Mouse (Mus musculus) MEL (cell line): ENCODE data around the gene Stn1. TPM values are rescaled to one million over a fixed set of nuclear protein-coding genes. Genes with fewer than 3 reads are reported as not detected.
A peak's percentile ranks its signal among the peaks of the same experiment; 100 is the strongest.

Experiments used
- DNase-seq: peaks from one replicate; pipeline ENCODE4 v3.0.0; 2011; ENCODE audit warnings: low read depth, low spot score
- H3K27ac ChIP-seq: 2 replicates; pipeline ENCODE4 v1.5.1; 2012; ENCODE audit warnings: low read depth, mild to moderate bottlenecking, control low read depth, low read length, moderate library complexity; ENCODE audit not compliant: control insufficient read depth
- H3K27me3 ChIP-seq, 2 experiments: fragments of 150-350 bp in 1 of 2; sonication (generic) in 1 of 2; 2 replicates each; pipeline ENCODE4 v1.6.1; 2012; ENCODE audit warnings: low read length in 2 of 2, mild to moderate bottlenecking in 2 of 2, improper control_type of control experiment in 1 of 2, moderate library complexity in 1 of 2; ENCODE audit not compliant: insufficient read depth in 2 of 2, control insufficient read depth in 1 of 2
- H3K36me3 ChIP-seq, 2 experiments: 2 replicates each; pipeline ENCODE4 v1.6.1; 2012 to 2014; ENCODE audit warnings: low read length in 2 of 2, improper control_type of control experiment in 1 of 2, inconsistent platforms in 1 of 2, mild to moderate bottlenecking in 1 of 2; ENCODE audit not compliant: insufficient read depth in 2 of 2, control insufficient read depth in 1 of 2
- H3K4me1 ChIP-seq, 2 experiments: fragments of 150-350 bp in 1 of 2; sonication (generic) in 1 of 2; 2 replicates each; pipeline ENCODE4 v1.6.1; 2012; ENCODE audit warnings: low read length in 2 of 2, improper control_type of control experiment in 1 of 2, mild to moderate bottlenecking in 1 of 2; ENCODE audit not compliant: insufficient read depth in 2 of 2, control insufficient read depth in 1 of 2
- H3K4me3 ChIP-seq, 2 experiments: fragments of 150-350 bp in 1 of 2; sonication (generic) in 1 of 2; 2 replicates each; pipeline ENCODE4 v1.5.1; 2012; ENCODE audit warnings: low read depth in 2 of 2, low read length in 2 of 2, mild to moderate bottlenecking in 2 of 2, moderate library complexity in 2 of 2, control low read depth in 1 of 2, improper control_type of control experiment in 1 of 2; ENCODE audit not compliant: control insufficient read depth in 1 of 2, insufficient read depth in 1 of 2
- H3K79me2 ChIP-seq: 2 replicates; pipeline ENCODE4 v1.6.1; 2012; ENCODE audit warnings: mild to moderate bottlenecking, low read length, moderate library complexity; ENCODE audit not compliant: control insufficient read depth, poor library complexity, insufficient read depth
- H3K9ac ChIP-seq: 2 replicates; pipeline ENCODE4 v1.6.1; 2012; ENCODE audit warnings: low read depth, mild to moderate bottlenecking, control low read depth, low read length, moderate library complexity; ENCODE audit not compliant: control insufficient read depth, poor library complexity, severe bottlenecking
- H3K9me3 ChIP-seq: fragments of 150-350 bp; sonication (generic); replicated peaks from 2 replicates; pipeline ENCODE4 v1.6.1; 2012; ENCODE audit warnings: mild to moderate bottlenecking, low read length, improper control_type of control experiment, moderate library complexity; ENCODE audit not compliant: insufficient read depth
- CHD1 ChIP-seq: IDR thresholded peaks from 2 replicates; pipeline ENCODE4 v1.6.1; 2012; ENCODE audit warnings: low read depth, mild to moderate bottlenecking, inconsistent platforms, low read length, improper control_type of control experiment
- EP300 ChIP-seq, 2 experiments: IDR thresholded peaks; 2 replicates each; pipeline ENCODE4 v1.6.1; 2011; ENCODE audit warnings: improper control_type of control experiment in 2 of 2, low read length in 2 of 2, low read depth in 1 of 2, mild to moderate bottlenecking in 1 of 2
- ETS1 ChIP-seq: IDR thresholded peaks from 2 replicates; pipeline ENCODE4 v1.6.1; 2012; ENCODE audit warnings: low read depth, mild to moderate bottlenecking, inconsistent platforms, low read length, improper control_type of control experiment, moderate library complexity
- GATA1 ChIP-seq: IDR thresholded peaks from 2 replicates; pipeline ENCODE4 v1.6.1; 2011; ENCODE audit warnings: low read depth, low read length, improper control_type of control experiment
- HCFC1 ChIP-seq: IDR thresholded peaks from 2 replicates; pipeline ENCODE4 v1.6.1; 2012; ENCODE audit warnings: low read depth, mild to moderate bottlenecking, inconsistent platforms, low read length, improper control_type of control experiment, moderate library complexity
- JUND ChIP-seq: IDR thresholded peaks from 2 replicates; pipeline ENCODE4 v1.6.1; 2011; ENCODE audit warnings: low read depth, mild to moderate bottlenecking, improper control_type of control experiment, low read length
- KAT2A ChIP-seq: conservative IDR thresholded peaks from 2 replicates; pipeline ENCODE4 v1.6.1; 2012; ENCODE audit warnings: low read depth, low read length, improper control_type of control experiment, inconsistent platforms
- MAX ChIP-seq: IDR thresholded peaks from 2 replicates; pipeline ENCODE4 v1.6.1; 2011; ENCODE audit warnings: low read length, improper control_type of control experiment
- MAZ ChIP-seq: IDR thresholded peaks from 2 replicates; pipeline ENCODE4 v1.6.1; 2012; ENCODE audit warnings: low read depth, mild to moderate bottlenecking, inconsistent platforms, low read length, improper control_type of control experiment
- MXI1 ChIP-seq: IDR thresholded peaks from 2 replicates; pipeline ENCODE4 v1.6.1; 2011; ENCODE audit warnings: mild to moderate bottlenecking, low read depth, low read length, improper control_type of control experiment
- MYB ChIP-seq: IDR thresholded peaks from 2 replicates; pipeline ENCODE4 v1.6.1; 2011; ENCODE audit warnings: mild to moderate bottlenecking, low read depth, low read length, improper control_type of control experiment
- NELFE ChIP-seq: IDR thresholded peaks from 2 replicates; pipeline ENCODE4 v1.6.1; 2011; ENCODE audit warnings: low read depth, low read length, improper control_type of control experiment
- POLR2A ChIP-seq, 2 experiments: IDR thresholded peaks; 2 replicates each; pipeline ENCODE4 v1.6.1; 2011 to 2012; ENCODE audit warnings: low read length in 2 of 2, mild to moderate bottlenecking in 2 of 2, control low read depth in 1 of 2, improper control_type of control experiment in 1 of 2, low read depth in 1 of 2, moderate library complexity in 1 of 2; ENCODE audit not compliant: control insufficient read depth in 1 of 2, insufficient read depth in 1 of 2, poor library complexity in 1 of 2
- POLR2AphosphoS2 ChIP-seq: IDR thresholded peaks from 2 replicates; pipeline ENCODE4 v1.6.1; 2011; ENCODE audit warnings: low read length, improper control_type of control experiment
- POLR2AphosphoS5 ChIP-seq: IDR thresholded peaks from 2 replicates; pipeline ENCODE4 v1.6.1; 2012; ENCODE audit warnings: low read depth, borderline replicate concordance, mild to moderate bottlenecking, inconsistent platforms, low read length, moderate library complexity, mixed read lengths
- RCOR1 ChIP-seq: IDR thresholded peaks from 2 replicates; pipeline ENCODE4 v1.6.1; 2012; ENCODE audit warnings: low read depth, mild to moderate bottlenecking, inconsistent platforms, low read length, improper control_type of control experiment
- SIN3A ChIP-seq: IDR thresholded peaks from 2 replicates; pipeline ENCODE4 v1.6.1; 2012; ENCODE audit warnings: low read length, improper control_type of control experiment, inconsistent platforms
- SMC3 ChIP-seq: IDR thresholded peaks from 2 replicates; pipeline ENCODE4 v1.6.1; 2011; ENCODE audit warnings: low read depth, low read length, improper control_type of control experiment
- TBP ChIP-seq: IDR thresholded peaks from 2 replicates; pipeline ENCODE4 v1.8.0; 2011; ENCODE audit warnings: low read depth, low read length, improper control_type of control experiment
- ZKSCAN1 ChIP-seq: IDR thresholded peaks from 2 replicates; pipeline ENCODE4 v1.6.1; 2012; ENCODE audit warnings: low read depth, mild to moderate bottlenecking, inconsistent platforms, low read length, improper control_type of control experiment, moderate library complexity
- ZNF384 ChIP-seq: IDR thresholded peaks from 2 replicates; pipeline ENCODE4 v1.6.1; 2012; ENCODE audit warnings: low read depth, mild to moderate bottlenecking, inconsistent platforms, low read length, improper control_type of control experiment
- polyA plus RNA-seq, 2 experiments: library from polyadenylated mRNA; stranded (reverse) in 1 of 2; unstranded in 1 of 2; fragments of >175 nt in 1 of 2; fragments of >200 nt in 1 of 2; gene quantifications; 2 replicates each; pipeline versions ENCODE4 v1.2.1 to v1.2.4; 2012; ENCODE audit warnings: low replicate concordance in 2 of 2, low read depth in 1 of 2; ENCODE audit not compliant: insufficient read length in 2 of 2, insufficient read depth in 1 of 2, missing spikeins in 1 of 2
- total RNA-seq: library from RNA; depleted of rRNA; stranded (reverse); fragments of 300-350 nt; gene quantifications from 2 replicates; pipeline ENCODE4 v1.2.3, GENCODE M21; 2012

Stn1 gene
- total and polyA plus RNA-seq, 3 experiments: 9.7 to 13.6 TPM; not detected in 1

- peak; percentile 23; the same call in 1 of the 2 replicates for TF ChIP-seq CHD1
Observed at GRCm38 (mm10) chr19:47508771-47509281, 28.5 kb downstream of the Stn1 start (continued).

GRCm38 (mm10) chr19:47508191-47508590, 29.1 kb downstream of the Stn1 start:
- Histone ChIP-seq H3K4me1 (peaks cover 18 to 30% of the 10 kb centered on the region in 2 experiments), H3K9ac (peak overlapping the region; percentile 70), H3K9me3 (no peaks in the 10 kb centered on the region), H3K4me3 (peak overlapping the region; percentile 52 to 54), H3K27me3 (no peaks in the 10 kb centered on the region), H3K27ac (peak overlapping the region; percentile 97), H3K79me2 (peaks cover 3% of the 10 kb centered on the region; the same call in 1 of the 2 replicates), H3K36me3 (peaks cover 0 to 23% of the 10 kb centered on the region in 2 experiments; a peak in 2 of 4 replicates)
- TF ChIP-seq EP300 (IDR thresholded peaks at IDR 0.05; ENCODE audit: low read depth in 1 of 2, low read length in 2 of 2) (peak; percentile 5 to 63; a peak in 2 of 4 replicates), RCOR1 (peak; percentile 52; the same call in 1 of the 2 replicates), MYB (no peak), ETS1 (peak; percentile 74), GATA1 (peak; percentile 71), POLR2A (IDR thresholded peaks at IDR 0.05; ENCODE audit: control insufficient read depth in 1 of 2, insufficient read depth in 1 of 2, low read depth in 1 of 2, low read length in 2 of 2, poor library complexity in 1 of 2) (peak in 1 of 2 experiments; percentile 57; a peak in 2 of 4 replicates), TBP (no peak; the same call in 1 of the 2 replicates), ZKSCAN1 (no peak), SIN3A (peak; percentile 60), MAZ (0 out of 2 replicates have a peak, but pooled peaks have one; percentile 4), MAX (0 out of 2 replicates have a peak, but pooled peaks have one; percentile 11), SMC3 (peak; percentile 40), MXI1 (peak; percentile 90), HCFC1 (peak; percentile 49; the same call in 1 of the 2 replicates), NELFE (peak; percentile 38), CHD1 (no peak), POLR2AphosphoS2 (0 out of 2 replicates have a peak, but pooled peaks have one; percentile 20), KAT2A (no peak), ZNF384 (no peak), JUND (no peak), POLR2AphosphoS5 (no peak)
- peak; percentile 94 for DNase-seq
